Mouse (Mus musculus) heart, postnatal 0 days (tissue): ENCODE data around the gene Slc6a19.

Experiments used
- CTCF ChIP-seq: IDR thresholded peaks from 2 replicates; pipeline ENCODE4 v1.5.1; 2016; ENCODE audit warnings: antibody characterized with exemption, control low read depth, low read depth
- EP300 ChIP-seq: IDR thresholded peaks from 2 replicates; pipeline ENCODE4 v1.6.1; 2016; ENCODE audit warnings: antibody characterized with exemption, low read depth

DNA sequence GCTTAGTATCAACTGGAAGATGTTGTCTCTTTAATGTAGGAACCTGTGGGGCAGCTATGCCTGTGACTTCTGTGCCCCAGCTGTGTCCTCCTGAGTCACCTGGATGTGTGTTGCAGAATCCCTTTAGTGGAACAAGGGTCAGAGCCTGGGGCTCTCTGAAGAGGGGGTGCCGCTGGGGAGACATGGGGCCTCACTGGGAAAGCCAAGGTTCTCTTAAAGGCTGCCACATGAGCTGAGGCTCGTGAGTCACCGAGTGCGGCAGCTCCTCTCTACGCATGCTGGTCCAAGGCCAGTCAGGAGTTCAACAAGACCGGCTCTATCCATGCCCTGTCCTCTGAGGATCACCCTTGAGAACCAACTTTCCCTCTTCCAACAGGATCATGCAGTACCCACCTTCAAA lies 5.0 kb downstream of the Slc6a19 start:
- TF ChIP-seq CTCF (no peak), EP300 (no peak)
